26 mouse cellular contexts compared by ENCODE assay signal in genomic region chr4:93307486-93307885, GRCm38 (mm10). TPM values are rescaled to one million over a fixed set of nuclear protein-coding genes. Genes with fewer than 3 reads are reported as not detected.
DNase-seq lines count a peak whose midpoint lies in the region; ATAC-seq and TF ChIP-seq lines count a peak whose summit lies in the region.
"Had no signal": no experiment of that assay in that cellular context is flagged by ENCODE, and none has a peak within 500 bp of the region (broad histone marks: within the 10 kb centered on the region; RNA-seq: fewer than 3 reads in every experiment).

No protein-coding gene starts in this region.

- no peaks in the 10 kb centered on the region for H3K36me3 ChIP-seq in CH12.LX (replicated peaks in 1 of 2; ENCODE audit: control insufficient read depth in 1 of 2, insufficient read depth in 1 of 2, low read length in 1 of 2)
- no peaks in the 10 kb centered on the region for H3K36me3 ChIP-seq in stomach, postnatal 0 days (ENCODE audit: control insufficient read depth, insufficient read depth, low read length)
- H3K36me3 ChIP-seq: forebrain, embryonic 10.5 days; G1E; heart, embryonic 10.5 days; heart, embryonic 13.5 days; hindbrain, embryonic 15.5 days had no signal

- H3K9me3 ChIP-seq in CH12.LX (replicated peaks; ENCODE audit: low read length): peaks cover 11% of the 10 kb centered on the region
- H3K9me3 ChIP-seq in stomach, postnatal 0 days (ENCODE audit: control insufficient read depth, low read length): no peaks in the 10 kb centered on the region
- H3K9me3 ChIP-seq: forebrain, embryonic 10.5 days; forebrain, embryonic 13.5 days; G1E; heart, embryonic 10.5 days; heart, embryonic 13.5 days; hindbrain, embryonic 15.5 days had no signal

- no peaks in the 10 kb centered on the region for H3K79me2 ChIP-seq in CH12.LX (replicated peaks; ENCODE audit: control insufficient read depth, extremely low read depth, insufficient read depth, poor library complexity, severe bottlenecking)

- no peak for TF ChIP-seq POLR2A in CH12.LX (IDR thresholded peaks at IDR 0.05; ENCODE audit: low read depth, low read length)

- H3K9ac ChIP-seq in CH12.LX (ENCODE audit: insufficient read depth, low read depth): no peak overlapping the region
- no peak overlapping the region for H3K9ac ChIP-seq in stomach, postnatal 0 days (ENCODE audit: low read length)
- H3K9ac ChIP-seq: forebrain, embryonic 13.5 days; heart, embryonic 13.5 days; hindbrain, embryonic 15.5 days had no signal

- no peak for TF ChIP-seq CTCF in CH12.LX (conservative IDR thresholded peaks at IDR 0.05 in 1 of 2, IDR thresholded peaks at IDR 0.05 in 1 of 2; ENCODE audit: low read depth in 2 of 2, low read length in 2 of 2)
- no peak for TF ChIP-seq CTCF in Patski (IDR thresholded peaks at IDR 0.05)
- no peak for TF ChIP-seq CTCF in stomach, postnatal 0 days (IDR thresholded peaks at IDR 0.05; ENCODE audit: low read depth)

- H3K27me3 ChIP-seq in CH12.LX (replicated peaks) (no peaks in the 10 kb centered on the region), Patski (no peaks in the 10 kb centered on the region)
- no peaks in the 10 kb centered on the region for H3K27me3 ChIP-seq in stomach, postnatal 0 days (ENCODE audit: control insufficient read depth, insufficient read depth, low read length)
- H3K27me3 ChIP-seq: forebrain, embryonic 13.5 days; heart, embryonic 13.5 days; hindbrain, embryonic 15.5 days had no signal

- peak; percentile 74 for ATAC-seq in Patski
- peak; percentile 68 for ATAC-seq in megakaryocyte, adult 5-6 weeks (ENCODE audit: poor library complexity, severe bottlenecking)
- ATAC-seq in stomach, postnatal 0 days (ENCODE audit: low FRiP score, low TSS enrichment): no peak
- ATAC-seq: forebrain, embryonic 13.5 days; forebrain, embryonic 16.5 days; intestine, postnatal 0 days had no signal

- CTCF ChIA-PET in Patski (lab: Charles Lee): no interaction called here

- TF ChIP-seq RAD21 in CH12.LX (IDR thresholded peaks at IDR 0.05; ENCODE audit: low read depth, low read length): no peak

- DNase-seq in 3T3-L1 (ENCODE audit: low read depth, low spot score) (peak; percentile 61), CH12.LX (ENCODE audit: extremely low read depth) (peak; percentile 69), Patski (ENCODE audit: low read depth, low spot score) (no peak)
- no peak for DNase-seq in lung, postnatal 14 days
- DNase-seq in gastrocnemius, postnatal 10 days: no peak
- no peak for DNase-seq in stomach, postnatal 0 days (ENCODE audit: low spot score)
- DNase-seq in gastrocnemius, postnatal 4 days (ENCODE audit: low spot score in 2 of 2): no peak
- DNase-seq: adrenal gland, postnatal 10 days; adrenal gland, postnatal 36 days; cerebellum, adult 11-12 months; cerebellum, adult 8-10 months; cerebellum, postnatal 36 days; embryo, embryonic 11 days; gastrocnemius, postnatal 14 days; heart, adult 2 months; heart, postnatal 14 days; heart, postnatal 4 days had no signal

- in situ Hi-C loops in CH12.LX (cut with MboI; ENCODE audit: low pct_ligation_motif_present, low pct_unique_long_range_greater_than_20kb, low sequenced_read_pairs) (no loop called here), Patski (cut with MboI; ENCODE audit: low pct_unique_long_range_greater_than_20kb) (no loop called here)

- dilution Hi-C loops in CH12.LX (cut with MboI; ENCODE audit: extremely low pct_ligation_motif_present, extremely low pct_unique_long_range_greater_than_20kb, low sequenced_read_pairs): no loop called here

- no peak overlapping the region for H3K27ac ChIP-seq in CH12.LX (ENCODE audit: insufficient read depth, low read depth)
- no peak overlapping the region for H3K27ac ChIP-seq in stomach, postnatal 0 days (replicated peaks)
- H3K27ac ChIP-seq: forebrain, embryonic 10.5 days; forebrain, embryonic 13.5 days; heart, adult 2 months; heart, embryonic 10.5 days; heart, embryonic 13.5 days; hindbrain, embryonic 15.5 days had no signal

- 78% methylated on average over 3 of the region's 3 CpGs for whole genome bisulfite sequencing in stomach, postnatal 0 days

- peaks cover 0 to 5% of the 10 kb centered on the region in 2 experiments; a peak in 1 of 4 replicates for H3K4me1 ChIP-seq in CH12.LX (ENCODE audit: control insufficient read depth in 1 of 2, insufficient read depth in 2 of 2)
- no peaks in the 10 kb centered on the region for H3K4me1 ChIP-seq in stomach, postnatal 0 days (replicated peaks; ENCODE audit: control insufficient read depth, insufficient read depth)
- H3K4me1 ChIP-seq: forebrain, embryonic 10.5 days; forebrain, embryonic 13.5 days; heart, embryonic 10.5 days; heart, embryonic 13.5 days; hindbrain, embryonic 15.5 days had no signal

- POLR2A ChIA-PET in Patski (lab: Charles Lee): no interaction called here

- H3K4me2 ChIP-seq in CH12.LX (ENCODE audit: insufficient read depth, low read depth, poor library complexity, severe bottlenecking): no peak overlapping the region
- H3K4me2 ChIP-seq in stomach, postnatal 0 days (replicated peaks; ENCODE audit: low read depth): no peak overlapping the region
- H3K4me2 ChIP-seq: forebrain, embryonic 13.5 days; heart, embryonic 13.5 days; hindbrain, embryonic 15.5 days had no signal

- H3K4me3 ChIP-seq in CH12.LX (replicated peaks in 1 of 3; ENCODE audit: low read depth in 2 of 3, low read length in 2 of 3, poor library complexity in 1 of 3): no peak overlapping the region
- no peak overlapping the region for H3K4me3 ChIP-seq in stomach, postnatal 0 days (ENCODE audit: low read depth, low read length)
- H3K4me3 ChIP-seq: forebrain, embryonic 10.5 days; forebrain, embryonic 13.5 days; heart, adult 2 months; heart, embryonic 10.5 days; heart, embryonic 13.5 days; hindbrain, embryonic 15.5 days had no signal

- no peak for TF ChIP-seq EP300 in CH12.LX (IDR thresholded peaks at IDR 0.05; ENCODE audit: low read length)
- no peak for TF ChIP-seq EP300 in stomach, postnatal 0 days (optimal IDR thresholded peaks at IDR 0.05)

TF ChIP-seq in CH12.LX, 34 proteins besides CTCF, POLR2A, EP300 and RAD21:
- TF ChIP-seq JUND (conservative IDR thresholded peaks at IDR 0.05; ENCODE audit: low read depth, low read length): 0 out of 2 replicates have a peak, but pooled peaks have one; percentile 19
- no peak for TF ChIP-seq MAX (IDR thresholded peaks at IDR 0.05; ENCODE audit: low read length)

RNA-seq across cellular contexts. Expression of gene Tusc1, which starts 27.8 kb away (rescaled TPM):
- not detected in 2 replicates for total RNA-seq in CH12.LX (2012; rRNA removed)
- total RNA-seq in CH12.LX (2014; rRNA removed): not detected in 2 replicates
- not detected in 2 replicates for polyA plus RNA-seq in CH12.LX (2012; ENCODE audit: insufficient read length, low read depth)
- polyA plus RNA-seq in Patski (2021): 6.3 TPM
- 53.7 and 56.0 TPM in 2 replicates for total RNA-seq in megakaryocyte, adult 5-6 weeks (2015)
- 10.8 and 12.8 TPM in 2 replicates for total RNA-seq in megakaryocyte, adult 5-6 weeks (2017)
- 1 to 10 TPM; 4.4 to 5.3 TPM for total RNA-seq in gastrocnemius, postnatal 10 days (2021)
- 5.1 and 7.2 TPM in 2 replicates for polyA plus RNA-seq in stomach, postnatal 0 days (2015; fragmentation: Nextera tagmentation; extraction: Ambion mirVana)
- total RNA-seq in gastrocnemius, postnatal 4 days (2021): 10 to 100 TPM; 10.2 to 10.7 TPM

Comparison
In these comparisons a context has a peak if more than half of its experiments do, and no peak if none do; other contexts are left out.
1. DNase-seq: peak in 3T3-L1 (single experiment) and CH12.LX (single experiment); none in Patski (single experiment), lung, postnatal 14 days (single experiment), gastrocnemius, postnatal 10 days (single experiment), stomach, postnatal 0 days (single experiment) and gastrocnemius, postnatal 4 days (0 of 2).
2. RNA of gene Tusc1, which starts 27.8 kb away (total RNA-seq): 10.8 to 56.0 TPM in megakaryocyte, adult 5-6 weeks, 10.2 to 10.7 TPM in gastrocnemius, postnatal 4 days and 4.4 to 5.3 TPM in gastrocnemius, postnatal 10 days; not detected in CH12.LX; every median in the first group is over 4 times any median in the second.